Mouse (Mus musculus) liver, postnatal 0 days (tissue): ENCODE measurements around the gene Smox. TPM values are rescaled to one million over a fixed set of nuclear protein-coding genes. Genes with fewer than 3 reads are reported as not detected.

ENCODE experiments used
- ATAC-seq: fragments of 200-750 bp; cut with Nextera tagmentation; 2 replicates; pipeline ENCODE4 v1.8.0; 2017; ENCODE audit warnings: mild to moderate bottlenecking, moderate library complexity
- DNase-seq: peaks from one replicate; pipeline ENCODE4 v3.0.0-alpha.2; 2016
- H3K27ac ChIP-seq: fragments of 300-500 bp; sonication (generic); 2 replicates; pipeline ENCODE4 v1.5.1; 2014; ENCODE audit warnings: antibody characterized with exemption, moderate library complexity, mild to moderate bottlenecking, low read depth
- H3K27me3 ChIP-seq: fragments of 300-500 bp; sonication (generic); 2 replicates; pipeline ENCODE4 v1.6.1; 2014; ENCODE audit warnings: low read length, control low read depth, mixed read lengths; ENCODE audit not compliant: insufficient read depth
- H3K36me3 ChIP-seq: fragments of 300-500 bp; sonication (generic); replicated peaks from 2 replicates; pipeline ENCODE4 v1.6.1; 2014; ENCODE audit warnings: mild to moderate bottlenecking, control low read depth, low read length, moderate library complexity, mixed read lengths; ENCODE audit not compliant: insufficient read depth
- H3K4me1 ChIP-seq: fragments of 300-500 bp; sonication (generic); 2 replicates; pipeline ENCODE4 v1.6.1; 2014; ENCODE audit warnings: antibody characterized with exemption, mild to moderate bottlenecking, control low read depth; ENCODE audit not compliant: insufficient read depth
- H3K4me2 ChIP-seq: fragments of 300-500 bp; sonication (generic); 2 replicates; pipeline ENCODE4 v1.6.1; 2014; ENCODE audit warnings: low read depth, mild to moderate bottlenecking, low read length, moderate library complexity, mixed read lengths
- H3K4me3 ChIP-seq: fragments of 300-500 bp; sonication (generic); 2 replicates; pipeline ENCODE4 v1.5.1; 2014; ENCODE audit warnings: low read depth, low read length
- H3K9ac ChIP-seq: fragments of 300-500 bp; sonication (generic); replicated peaks from 2 replicates; pipeline ENCODE4 v1.6.1; 2014; ENCODE audit warnings: mild to moderate bottlenecking, moderate library complexity
- H3K9me3 ChIP-seq: fragments of 300-500 bp; sonication (generic); 2 replicates; pipeline ENCODE4 v1.6.1; 2016; ENCODE audit warnings: mild to moderate bottlenecking, control low read depth, low read length, mixed read lengths
- CTCF ChIP-seq: sonication (generic); IDR thresholded peaks from 2 replicates; pipeline ENCODE4 v1.5.1; 2016; ENCODE audit warnings: antibody characterized with exemption, low read depth
- EP300 ChIP-seq: IDR thresholded peaks from 2 replicates; pipeline ENCODE4 v1.6.1; 2016; ENCODE audit warnings: antibody characterized with exemption, low read depth, mild to moderate bottlenecking
- WGBS: fragments of 180-500 bp; shearing (Covaris S2); extraction: QIAGEN DNeasy Blood & Tissue Kit; methylation state at CpG from one replicate; pipeline ENCODE4 v1.1.7; 2014; ENCODE audit not compliant: insufficient replicate concordance; 5-methylcytosine and 5-hydroxymethylcytosine counted together
- polyA plus RNA-seq: library from polyadenylated mRNA; unstranded; fragments of >200 nt; fragmentation: Nextera tagmentation; extraction: Ambion mirVana; gene quantifications from 2 replicates; pipeline ENCODE4 v1.2.1, GENCODE M21; 2015

Smox gene
- polyA plus RNA-seq, 1 experiment from 2014 or later: 56.7 TPM

- Histone ChIP-seq H3K4me1 (peaks cover 56% of the 10 kb centered on the region), H3K36me3 (peaks cover 4% of the 10 kb centered on the region), H3K27ac (no peak overlapping the region), H3K4me2 (no peak overlapping the region), H3K9me3 (no peaks in the 10 kb centered on the region), H3K9ac (no peak overlapping the region), H3K4me3 (no peak overlapping the region), H3K27me3 (no peaks in the 10 kb centered on the region)
- 79% methylated on average over 5 of the region's 5 CpGs for WGBS
- DNase-seq (no peak), ATAC-seq (no peak)
- no peak for TF ChIP-seq EP300
- TF ChIP-seq CTCF: no peak
These were observed 11.3 kb downstream of the Smox start for GRCm38 (mm10) chr2:131502561-131502960.

GRCm38 (mm10) chr2:131505431-131505830 is 14.1 kb downstream of the Smox start:
- H3K9me3 ChIP-seq: no peaks in the 10 kb centered on the region
- ATAC-seq (no peak), DNase-seq (no peak)
- H3K27me3 ChIP-seq: no peaks in the 10 kb centered on the region
- peaks cover 2% of the 10 kb centered on the region; the same call in 1 of the 2 replicates for H3K36me3 ChIP-seq
- H3K9ac ChIP-seq: no peak overlapping the region
- TF ChIP-seq CTCF (no peak), EP300 (no peak)
- no peak overlapping the region for H3K4me2 ChIP-seq
- H3K27ac ChIP-seq: no peak overlapping the region
- peaks cover 55% of the 10 kb centered on the region for H3K4me1 ChIP-seq
- H3K4me3 ChIP-seq: no peak overlapping the region

GRCm38 (mm10) chr2:131506358-131506757 is 15.1 kb downstream of the Smox start:
- H3K27ac ChIP-seq: 0 out of 2 replicates have a peak overlapping the region, but pooled peaks have one; percentile 44
- H3K4me3 ChIP-seq: no peak overlapping the region
- WGBS: 87% methylated on average over 3 of the region's 3 CpGs
- no peak overlapping the region for H3K9ac ChIP-seq
- DNase-seq (no peak), ATAC-seq (no peak)
- no peak overlapping the region for H3K4me2 ChIP-seq
- H3K9me3 ChIP-seq: no peaks in the 10 kb centered on the region
- H3K36me3 ChIP-seq: peaks cover 2% of the 10 kb centered on the region; the same call in 1 of the 2 replicates
- peaks cover 50% of the 10 kb centered on the region for H3K4me1 ChIP-seq
- TF ChIP-seq CTCF (no peak), EP300 (no peak)
- H3K27me3 ChIP-seq: no peaks in the 10 kb centered on the region

GRCm38 (mm10) chr2:131508501-131508900 is 17.2 kb downstream of the Smox start:
- Histone ChIP-seq H3K27ac (no peak overlapping the region; the same call in 1 of the 2 replicates), H3K9me3 (no peaks in the 10 kb centered on the region), H3K4me2 (no peak overlapping the region), H3K36me3 (peaks cover 3% of the 10 kb centered on the region; the same call in 1 of the 2 replicates), H3K4me1 (peaks cover 41% of the 10 kb centered on the region), H3K4me3 (no peak overlapping the region), H3K27me3 (no peaks in the 10 kb centered on the region), H3K9ac (no peak overlapping the region)
- DNase-seq (no peak), ATAC-seq (no peak)
- 65% methylated on average over 2 of the region's 2 CpGs for WGBS
- TF ChIP-seq CTCF: no peak
- TF ChIP-seq EP300: no peak

GRCm38 (mm10) chr2:131509671-131510313 is 18.5 kb downstream of the Smox start:
- DNase-seq: peak; percentile 71
- H3K4me1 ChIP-seq: peaks cover 49% of the 10 kb centered on the region
- no peak overlapping the region for H3K9ac ChIP-seq
- peaks cover 3% of the 10 kb centered on the region; the same call in 1 of the 2 replicates for H3K36me3 ChIP-seq
- peak overlapping the region; percentile 65 for H3K4me2 ChIP-seq
- H3K9me3 ChIP-seq: no peaks in the 10 kb centered on the region
- peak; percentile 79 for ATAC-seq
- H3K4me3 ChIP-seq: peak overlapping the region; percentile 32
- H3K27me3 ChIP-seq: no peaks in the 10 kb centered on the region
- 12% methylated on average over 17 of the region's 17 CpGs for WGBS
- TF ChIP-seq CTCF (peak; percentile 89), EP300 (no peak)
- H3K27ac ChIP-seq: peak overlapping the region; percentile 37

GRCm38 (mm10) chr2:131510531-131510930 is 19.2 kb downstream of the Smox start:
- Histone ChIP-seq H3K4me2 (no peak overlapping the region), H3K27me3 (no peaks in the 10 kb centered on the region), H3K9ac (no peak overlapping the region), H3K9me3 (no peaks in the 10 kb centered on the region), H3K4me3 (no peak overlapping the region), H3K27ac (no peak overlapping the region), H3K4me1 (peaks cover 43% of the 10 kb centered on the region), H3K36me3 (peaks cover 3% of the 10 kb centered on the region; the same call in 1 of the 2 replicates)
- WGBS: 73% methylated on average over 5 of the region's 5 CpGs
- ATAC-seq: no peak
- TF ChIP-seq EP300: no peak
- no peak for TF ChIP-seq CTCF
- DNase-seq: no peak
